Mouse (Mus musculus): ENCODE measurements at regions not wholly inside any gene's neighbourhood (a gene's known extent, or its start where the extent isn't known, plus 50 kb on each side); places are given as distances from the start of the nearest gene placed in this dataset.
A peak's percentile ranks its signal among the peaks of the same experiment; 100 is the strongest.

GRCm38 (mm10) chr2:133416990-133417581 is 134.9 kb upstream of the Bmp2 start:
- H3K27me3 ChIP-seq (ENCODE audit: control insufficient read depth, insufficient read depth, low read length): no peaks in the 10 kb centered on the region
- no peak overlapping the region for H3K4me2 ChIP-seq (ENCODE audit: low read depth, low read length)
- H3K9me3 ChIP-seq (replicated peaks; ENCODE audit: control insufficient read depth, low read length): no peaks in the 10 kb centered on the region
- WGBS: 63% methylated on average over 8 of the region's 8 CpGs
- H3K9ac ChIP-seq (ENCODE audit: low read length): no peak overlapping the region
- H3K4me1 ChIP-seq (ENCODE audit: control insufficient read depth, insufficient read depth, low read length): no peaks in the 10 kb centered on the region
- no peak overlapping the region for H3K4me3 ChIP-seq (ENCODE audit: low read length)
- H3K36me3 ChIP-seq (ENCODE audit: control insufficient read depth, insufficient read depth): no peaks in the 10 kb centered on the region
- no peak for ATAC-seq (replicated peaks; ENCODE audit: extremely low read depth, insufficient read depth, low FRiP score)
- no peak overlapping the region for H3K27ac ChIP-seq (ENCODE audit: low read length)

- no peaks in the 10 kb centered on the region for H3K36me3 ChIP-seq (ENCODE audit: control insufficient read depth, insufficient read depth)
- H3K9ac ChIP-seq (ENCODE audit: low read length): no peak overlapping the region
- H3K9me3 ChIP-seq (replicated peaks; ENCODE audit: control insufficient read depth, low read length): no peaks in the 10 kb centered on the region
- no peaks in the 10 kb centered on the region for H3K27me3 ChIP-seq (ENCODE audit: control insufficient read depth, insufficient read depth, low read length)
- no peaks in the 10 kb centered on the region for H3K4me1 ChIP-seq (ENCODE audit: control insufficient read depth, insufficient read depth, low read length)
- H3K4me3 ChIP-seq (ENCODE audit: low read length): no peak overlapping the region
- WGBS: 76% methylated on average over 6 of the region's 6 CpGs
- H3K27ac ChIP-seq (ENCODE audit: low read length): no peak overlapping the region
- no peak for ATAC-seq (replicated peaks; ENCODE audit: extremely low read depth, insufficient read depth, low FRiP score)
- H3K4me2 ChIP-seq (ENCODE audit: low read depth, low read length): no peak overlapping the region
Observed at GRCm38 (mm10) chr2:133419686-133420303, 132.2 kb upstream of the Bmp2 start.

GRCm38 (mm10) chr2:133425538-133425937 is 126.4 kb upstream of the Bmp2 start:
- Histone ChIP-seq H3K4me3 (ENCODE audit: low read length) (no peak overlapping the region), H3K9ac (ENCODE audit: low read length) (no peak overlapping the region), H3K27me3 (ENCODE audit: control insufficient read depth, insufficient read depth, low read length) (no peaks in the 10 kb centered on the region), H3K27ac (ENCODE audit: low read length) (no peak overlapping the region), H3K4me1 (ENCODE audit: control insufficient read depth, insufficient read depth, low read length) (peaks cover under 1% of the 10 kb centered on the region; the same call in 1 of the 2 replicates), H3K4me2 (ENCODE audit: low read depth, low read length) (no peak overlapping the region), H3K9me3 (replicated peaks; ENCODE audit: control insufficient read depth, low read length) (no peaks in the 10 kb centered on the region), H3K36me3 (ENCODE audit: control insufficient read depth, insufficient read depth) (no peaks in the 10 kb centered on the region)
- ATAC-seq (replicated peaks; ENCODE audit: extremely low read depth, insufficient read depth, low FRiP score): no peak
- WGBS: 49% methylated on average over 5 of the region's 5 CpGs

GRCm38 (mm10) chr2:133427039-133427438 is 124.9 kb upstream of the Bmp2 start:
- Histone ChIP-seq H3K27ac (ENCODE audit: low read length) (no peak overlapping the region), H3K36me3 (ENCODE audit: control insufficient read depth, insufficient read depth) (no peaks in the 10 kb centered on the region), H3K4me3 (ENCODE audit: low read length) (no peak overlapping the region), H3K27me3 (ENCODE audit: control insufficient read depth, insufficient read depth, low read length) (no peaks in the 10 kb centered on the region), H3K4me2 (ENCODE audit: low read depth, low read length) (no peak overlapping the region), H3K4me1 (ENCODE audit: control insufficient read depth, insufficient read depth, low read length) (peaks cover 3% of the 10 kb centered on the region; the same call in 1 of the 2 replicates), H3K9ac (ENCODE audit: low read length) (no peak overlapping the region), H3K9me3 (replicated peaks; ENCODE audit: control insufficient read depth, low read length) (no peaks in the 10 kb centered on the region)
- no peak for ATAC-seq (replicated peaks; ENCODE audit: extremely low read depth, insufficient read depth, low FRiP score)
- 69% methylated on average over 1 of the region's 1 CpGs for WGBS

- Histone ChIP-seq H3K4me3 (ENCODE audit: low read length) (no peak overlapping the region), H3K4me2 (ENCODE audit: low read depth, low read length) (no peak overlapping the region), H3K4me1 (ENCODE audit: control insufficient read depth, insufficient read depth, low read length) (peaks cover 3% of the 10 kb centered on the region; the same call in 1 of the 2 replicates), H3K9ac (ENCODE audit: low read length) (no peak overlapping the region), H3K36me3 (ENCODE audit: control insufficient read depth, insufficient read depth) (no peaks in the 10 kb centered on the region), H3K27me3 (ENCODE audit: control insufficient read depth, insufficient read depth, low read length) (no peaks in the 10 kb centered on the region), H3K27ac (ENCODE audit: low read length) (no peak overlapping the region), H3K9me3 (replicated peaks; ENCODE audit: control insufficient read depth, low read length) (no peaks in the 10 kb centered on the region)
- ATAC-seq (replicated peaks; ENCODE audit: extremely low read depth, insufficient read depth, low FRiP score): no peak
- 38% methylated on average over 2 of the region's 2 CpGs for WGBS
Observed at GRCm38 (mm10) chr2:133429369-133430062, 122.4 kb upstream of the Bmp2 start.

GRCm38 (mm10) chr2:133430741-133431438 is 121.1 kb upstream of the Bmp2 start:
- Histone ChIP-seq H3K4me2 (ENCODE audit: low read depth, low read length) (no peak overlapping the region), H3K36me3 (ENCODE audit: control insufficient read depth, insufficient read depth) (no peaks in the 10 kb centered on the region), H3K4me1 (ENCODE audit: control insufficient read depth, insufficient read depth, low read length) (peaks cover 3% of the 10 kb centered on the region; the same call in 1 of the 2 replicates), H3K4me3 (ENCODE audit: low read length) (no peak overlapping the region), H3K9me3 (replicated peaks; ENCODE audit: control insufficient read depth, low read length) (no peaks in the 10 kb centered on the region), H3K9ac (ENCODE audit: low read length) (no peak overlapping the region), H3K27me3 (ENCODE audit: control insufficient read depth, insufficient read depth, low read length) (no peaks in the 10 kb centered on the region), H3K27ac (ENCODE audit: low read length) (no peak overlapping the region)
- WGBS: 38% methylated on average over 4 of the region's 4 CpGs
- no peak for ATAC-seq (replicated peaks; ENCODE audit: extremely low read depth, insufficient read depth, low FRiP score)

- H3K4me2 ChIP-seq (ENCODE audit: low read depth, low read length): no peak overlapping the region
- H3K36me3 ChIP-seq (ENCODE audit: control insufficient read depth, insufficient read depth): no peaks in the 10 kb centered on the region
- H3K27me3 ChIP-seq (ENCODE audit: control insufficient read depth, insufficient read depth, low read length): no peaks in the 10 kb centered on the region
- H3K4me3 ChIP-seq (ENCODE audit: low read length): no peak overlapping the region
- ATAC-seq (replicated peaks; ENCODE audit: extremely low read depth, insufficient read depth, low FRiP score): no peak
- no peak overlapping the region for H3K27ac ChIP-seq (ENCODE audit: low read length)
- WGBS: 78% methylated on average over 10 of the region's 10 CpGs
- no peaks in the 10 kb centered on the region for H3K9me3 ChIP-seq (replicated peaks; ENCODE audit: control insufficient read depth, low read length)
- H3K4me1 ChIP-seq (ENCODE audit: control insufficient read depth, insufficient read depth, low read length): peaks cover 3% of the 10 kb centered on the region; the same call in 1 of the 2 replicates
- H3K9ac ChIP-seq (ENCODE audit: low read length): no peak overlapping the region
Observed at GRCm38 (mm10) chr2:133432141-133432813, 119.7 kb upstream of the Bmp2 start.

GRCm38 (mm10) chr2:133436913-133437843 is 114.8 kb upstream of the Bmp2 start:
- WGBS: 57% methylated on average over 22 of the region's 22 CpGs

More at GRCm38 (mm10) chr2:133436913-133437843, 114.8 kb upstream of the Bmp2 start:
- peak overlapping the region; percentile 31; the same call in 1 of the 2 replicates for H3K4me2 ChIP-seq (ENCODE audit: low read depth, low read length)
- no peaks in the 10 kb centered on the region for H3K4me1 ChIP-seq (ENCODE audit: control insufficient read depth, insufficient read depth, low read length)
- H3K27me3 ChIP-seq (ENCODE audit: control insufficient read depth, insufficient read depth, low read length): no peaks in the 10 kb centered on the region
- H3K27ac ChIP-seq (ENCODE audit: low read length): no peak overlapping the region
- no peaks in the 10 kb centered on the region for H3K9me3 ChIP-seq (replicated peaks; ENCODE audit: control insufficient read depth, low read length)
- H3K4me3 ChIP-seq (ENCODE audit: low read length): no peak overlapping the region
- no peak overlapping the region for H3K9ac ChIP-seq (ENCODE audit: low read length)
- no peaks in the 10 kb centered on the region for H3K36me3 ChIP-seq (ENCODE audit: control insufficient read depth, insufficient read depth)
- no peak for ATAC-seq (replicated peaks; ENCODE audit: extremely low read depth, insufficient read depth, low FRiP score)

Measured in heart, embryonic 16.5 days (tissue).